Mouse (Mus musculus) heart, adult 2 months (tissue): ENCODE measurements around the gene 1600012H06Rik. TPM values are rescaled to one million over a fixed set of nuclear protein-coding genes. Genes with fewer than 3 reads are reported as not detected.

Experiments used
- DNase-seq, 2 experiments: peaks; one replicate each; pipeline ENCODE4 v3.0.0; 2021
- H3K27ac ChIP-seq: fragments of 200-600 bp; 2 replicates; pipeline ENCODE4 v1.8.1; 2022
- H3K27me3 ChIP-seq: fragments of 200-500 bp; 2 replicates; pipeline ENCODE4 v1.6.1; 2012; ENCODE audit warnings: mild to moderate bottlenecking, low read length, inconsistent platforms, mixed read lengths; ENCODE audit not compliant: control insufficient read depth, insufficient read depth
- H3K36me3 ChIP-seq: fragments of 200-500 bp; 2 replicates; pipeline ENCODE4 v1.6.1; 2012; ENCODE audit warnings: low read length, inconsistent platforms; ENCODE audit not compliant: control insufficient read depth, insufficient read depth
- H3K4me1 ChIP-seq: fragments of 200-500 bp; 2 replicates; pipeline ENCODE4 v1.6.1; 2011; ENCODE audit warnings: low read length; ENCODE audit not compliant: control insufficient read depth, insufficient read depth
- H3K4me3 ChIP-seq: fragments of 200-600 bp; 2 replicates; pipeline ENCODE4 v1.8.1; 2022
- H3K79me2 ChIP-seq: fragments of 200-500 bp; replicated peaks from 2 replicates; pipeline ENCODE4 v1.6.1; 2012; ENCODE audit warnings: mild to moderate bottlenecking, inconsistent platforms, low read length, moderate library complexity, mixed read lengths; ENCODE audit not compliant: control insufficient read depth, insufficient read depth
- H3K9ac ChIP-seq: fragments of 200-500 bp; 2 replicates; pipeline ENCODE4 v1.6.1; 2012; ENCODE audit warnings: low read depth, mild to moderate bottlenecking, control low read depth, inconsistent platforms, low read length, mixed read lengths
- CTCF ChIP-seq: fragments of 200-600 bp; IDR thresholded peaks from 2 replicates; pipeline ENCODE4 v1.8.1; 2022; ENCODE audit warnings: antibody characterized with exemption, mild to moderate bottlenecking, moderate library complexity
- EP300 ChIP-seq: fragments of 200-500 bp; IDR thresholded peaks from 2 replicates; pipeline ENCODE4 v1.6.1; 2011; ENCODE audit warnings: low read depth, low read length, control low read depth; ENCODE audit not compliant: insufficient read depth
- POLR2A ChIP-seq: fragments of 200-500 bp; IDR thresholded peaks from 2 replicates; pipeline ENCODE4 v1.6.1; 2011; ENCODE audit warnings: mild to moderate bottlenecking, low read depth, low read length, control low read depth; ENCODE audit not compliant: insufficient read depth
- WGBS: fragments of 180-500 bp; shearing (Covaris S2); methylation state at CpG from one replicate; pipeline ENCODE4 v1.1.7; 2018; 5-methylcytosine and 5-hydroxymethylcytosine counted together
- intact Hi-C: fragments of 180-260 bp; cut with DNase I; formaldehyde crosslinking; loops from one replicate; pipeline ENCODE4 v1.15.1; 2025
- polyA plus RNA-seq: library from polyadenylated mRNA; depleted of rRNA; stranded (reverse); fragments of >200 nt; gene quantifications from 2 replicates; pipeline ENCODE4 v1.2.3, GENCODE M21; 2012
- total RNA-seq, 2 experiments: library from RNA; stranded (reverse); gene quantifications; 2 replicates each; pipeline ENCODE4 v1.2.3; 2021

1600012H06Rik gene
- total and polyA plus RNA-seq, 3 experiments = 8.8 to 12.2 (median 10.0) TPM

GRCm38 (mm10) chr17:14904637-14905265 lies 38.2 kb upstream of the 1600012H06Rik start:
- H3K4me3 ChIP-seq = no peak overlapping the region
- TF ChIP-seq POLR2A (no peak), EP300 (no peak), CTCF (peak; percentile 98)
- H3K9ac ChIP-seq = no peak overlapping the region
- WGBS = 42% methylated on average over 7 of the region's 7 CpGs
- DNase-seq = peak; percentile 40 to 63
- H3K27me3 ChIP-seq = no peaks in the 10 kb centered on the region
- no peak overlapping the region for H3K27ac ChIP-seq
- no peaks in the 10 kb centered on the region for H3K79me2 ChIP-seq
- no peaks in the 10 kb centered on the region for H3K36me3 ChIP-seq
- intact Hi-C loops = loop anchor here (1.0 to 5.0 kb wide), 4 partner anchors 359 to 672 kb away; no protein-coding TSS in a partner anchor
- no peaks in the 10 kb centered on the region for H3K4me1 ChIP-seq

- Histone ChIP-seq H3K9ac (no peak overlapping the region), H3K27me3 (no peaks in the 10 kb centered on the region), H3K79me2 (no peaks in the 10 kb centered on the region), H3K27ac (no peak overlapping the region), H3K4me1 (no peaks in the 10 kb centered on the region), H3K36me3 (no peaks in the 10 kb centered on the region), H3K4me3 (no peak overlapping the region)
- peak in 1 of 2 experiments; percentile 10 for DNase-seq
- TF ChIP-seq POLR2A (no peak), EP300 (no peak), CTCF (no peak)
- intact Hi-C loops = loop anchor here (5.0 kb wide), 1 partner anchor 619 kb away; no protein-coding TSS in a partner anchor
- 27% methylated on average over 1 of the region's 1 CpGs for WGBS
These were observed 36.4 kb upstream of the 1600012H06Rik start for GRCm38 (mm10) chr17:14906611-14907010.

GRCm38 (mm10) chr17:14907136-14907535 lies 35.8 kb upstream of the 1600012H06Rik start:
- H3K36me3 ChIP-seq = no peaks in the 10 kb centered on the region
- intact Hi-C loops = loop anchor here (5.0 kb wide), 1 partner anchor 620 kb away; no protein-coding TSS in a partner anchor
- H3K27ac ChIP-seq = no peak overlapping the region
- H3K27me3 ChIP-seq = no peaks in the 10 kb centered on the region
- 54% methylated on average over 12 of the region's 12 CpGs for WGBS
- H3K4me3 ChIP-seq = no peak overlapping the region
- DNase-seq = no peak
- H3K79me2 ChIP-seq = no peaks in the 10 kb centered on the region
- H3K4me1 ChIP-seq = no peaks in the 10 kb centered on the region
- TF ChIP-seq POLR2A (no peak), CTCF (no peak), EP300 (no peak)
- no peak overlapping the region for H3K9ac ChIP-seq

- intact Hi-C loops = loop anchor here (5.0 kb wide), 1 partner anchor 622 kb away; no protein-coding TSS in a partner anchor
- Histone ChIP-seq H3K36me3 (no peaks in the 10 kb centered on the region), H3K27me3 (no peaks in the 10 kb centered on the region), H3K4me3 (no peak overlapping the region), H3K9ac (no peak overlapping the region), H3K4me1 (no peaks in the 10 kb centered on the region), H3K79me2 (no peaks in the 10 kb centered on the region), H3K27ac (no peak overlapping the region)
- WGBS = 76% methylated on average over 5 of the region's 5 CpGs
- no peak for DNase-seq
- TF ChIP-seq EP300 (no peak), CTCF (no peak), POLR2A (no peak)
These were observed 33.7 kb upstream of the 1600012H06Rik start for GRCm38 (mm10) chr17:14909331-14909730.

GRCm38 (mm10) chr17:14910771-14911170 lies 32.2 kb upstream of the 1600012H06Rik start:
- no peak overlapping the region for H3K27ac ChIP-seq
- intact Hi-C loops = no loop called here
- no peak overlapping the region for H3K9ac ChIP-seq
- H3K4me1 ChIP-seq = no peaks in the 10 kb centered on the region
- WGBS = 93% methylated on average over 5 of the region's 5 CpGs
- TF ChIP-seq POLR2A = no peak
- TF ChIP-seq CTCF = no peak
- TF ChIP-seq EP300 = no peak
- H3K27me3 ChIP-seq = no peaks in the 10 kb centered on the region
- no peak for DNase-seq
- H3K36me3 ChIP-seq = no peaks in the 10 kb centered on the region
- no peak overlapping the region for H3K4me3 ChIP-seq
- H3K79me2 ChIP-seq = no peaks in the 10 kb centered on the region

- H3K27me3 ChIP-seq = no peaks in the 10 kb centered on the region
- WGBS = 55% methylated on average over 6 of the region's 6 CpGs
- intact Hi-C loops = no loop called here
- no peaks in the 10 kb centered on the region for H3K79me2 ChIP-seq
- DNase-seq = no peak
- no peak overlapping the region for H3K9ac ChIP-seq
- no peak overlapping the region for H3K27ac ChIP-seq
- no peaks in the 10 kb centered on the region for H3K36me3 ChIP-seq
- TF ChIP-seq CTCF (peak; percentile 45), EP300 (no peak)
- H3K4me1 ChIP-seq = no peaks in the 10 kb centered on the region
- no peak overlapping the region for H3K4me3 ChIP-seq
These were observed 30.6 kb upstream of the 1600012H06Rik start for GRCm38 (mm10) chr17:14912420-14912819.
